Mouse (Mus musculus) heart, adult 8-10 months (tissue): ENCODE results near the gene Vegfb. TPM values are rescaled to one million over a fixed set of nuclear protein-coding genes. Genes with fewer than 3 reads are reported as not detected.
A peak's percentile ranks its signal among the peaks of the same experiment; 100 is the strongest.
"Not testable (repeated sequence)": the region's sequence is repeated elsewhere in the genome, so short reads cannot be mapped to it uniquely, and the experiment has no call there.

ENCODE experiments used
- DNase-seq: peaks from one replicate; pipeline ENCODE4 v3.0.0; 2022; ENCODE audit warnings: low spot score
- total RNA-seq, 4 experiments: library from RNA; stranded (reverse); gene quantifications; 2 replicates each; pipeline ENCODE4 v1.2.4; 2022

Gene Vegfb
- total RNA-seq, 4 experiments from 2014 or later = 488 to 525 (median 495) TPM

GRCm38 (mm10) chr19:6992011-6992858 is 4.8 kb upstream of the Vegfb start, which contains the start of gene Dnajc4:
TSS of gene Dnajc4 (minus strand) at chr19:6992572.
- peak; percentile 97 for DNase-seq

DNA sequence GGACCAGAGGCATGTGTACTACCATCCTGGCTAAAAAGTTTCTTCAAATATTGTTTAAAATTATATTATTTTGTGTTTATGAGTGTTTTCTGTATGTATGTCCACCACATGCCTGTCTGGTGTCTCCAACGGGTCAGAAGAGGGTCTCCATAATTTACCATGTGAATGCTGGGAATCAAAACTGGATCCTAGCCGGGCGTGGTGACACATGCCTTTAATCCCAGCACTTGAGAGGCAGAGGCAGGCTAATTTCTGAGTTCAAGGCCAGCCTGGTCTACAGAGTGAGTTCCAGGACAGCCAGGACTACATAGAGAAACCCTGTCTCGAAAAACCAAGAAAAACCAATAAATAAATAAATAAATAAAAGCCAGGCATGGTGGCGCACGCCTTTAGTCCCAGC is 3.7 kb upstream of the Vegfb start:
- not testable (repeated sequence) for DNase-seq

DNA sequence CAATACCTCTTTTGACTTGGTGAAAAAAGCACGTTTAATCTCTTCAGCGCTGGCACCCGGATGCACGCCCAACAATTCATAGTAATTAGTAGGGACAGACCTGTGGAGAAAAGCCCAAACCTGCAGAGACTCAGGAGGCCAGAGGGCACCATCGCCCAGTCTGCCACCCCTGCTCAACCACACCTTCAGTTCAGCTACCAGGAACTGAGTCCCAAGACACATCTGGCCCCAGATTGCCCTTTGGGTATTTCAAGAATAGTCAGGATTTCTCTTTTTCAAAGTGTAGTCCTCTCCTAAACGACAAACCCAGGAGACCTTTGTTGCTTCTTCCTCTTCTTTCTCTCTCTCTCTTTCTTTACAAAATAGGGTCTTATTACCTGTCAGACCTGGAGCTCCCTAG is 3.3 kb upstream of the Vegfb start:
- no peak for DNase-seq

DNA sequence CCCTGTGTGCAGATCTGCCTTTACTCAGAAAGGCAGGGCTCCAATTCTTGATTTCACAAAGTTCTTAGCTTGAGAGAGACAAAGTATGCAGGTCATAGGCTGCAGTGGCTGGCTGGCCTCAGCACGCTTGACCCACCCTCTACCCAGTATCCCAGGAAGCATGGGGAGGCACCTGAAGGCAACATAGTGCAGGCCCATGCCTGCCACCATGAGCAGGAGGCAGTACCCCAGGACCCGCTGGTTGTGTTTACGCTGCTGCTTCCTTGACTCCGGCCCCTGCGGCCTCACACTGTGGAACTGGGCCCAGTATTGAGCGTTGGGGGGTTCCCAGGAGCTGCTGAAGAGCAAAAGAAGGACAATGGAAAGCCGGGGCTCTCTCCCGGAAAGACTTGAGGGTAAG is 1.8 kb upstream of the Vegfb start:
- DNase-seq = no peak

GRCm38 (mm10) chr19:6987904-6988285 is 444 bp upstream of the Vegfb start:
- DNase-seq = no peak

DNA sequence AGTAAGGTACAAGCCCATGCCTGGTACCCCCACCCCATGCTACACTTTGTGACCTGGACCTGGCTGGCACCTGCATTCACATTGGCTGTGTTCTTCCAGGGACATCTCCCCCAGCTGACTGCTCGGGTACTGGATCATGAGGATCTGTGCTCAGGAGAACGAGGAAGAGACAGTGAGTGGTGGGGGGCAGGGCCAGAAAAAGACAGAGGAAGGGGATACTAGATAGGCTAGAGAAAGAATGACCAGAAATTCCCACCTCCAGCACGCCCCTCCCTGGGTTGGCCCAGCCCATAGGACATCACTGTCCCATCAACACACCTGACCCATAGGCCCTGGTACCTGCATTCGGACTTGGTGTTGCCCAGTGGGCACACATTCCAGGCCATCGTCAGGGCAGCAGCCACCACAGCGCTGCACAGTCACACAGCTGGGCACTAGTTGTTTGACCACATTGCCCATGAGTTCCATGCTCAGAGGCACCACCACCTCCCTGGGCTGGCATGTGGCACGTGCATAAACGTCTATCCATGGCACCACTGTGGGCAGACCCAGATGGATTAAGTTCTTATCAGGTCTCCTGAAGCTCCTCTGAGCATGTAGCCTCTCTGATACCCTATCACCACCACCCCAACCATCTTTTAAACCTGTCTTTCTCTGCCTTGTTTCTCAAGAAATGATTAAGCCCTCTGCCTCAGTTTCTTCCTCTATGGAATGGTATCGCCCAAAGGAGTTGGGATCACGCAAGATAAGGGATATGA is 1.3 kb downstream of the Vegfb start:
- DNase-seq = no peak

GRCm38 (mm10) chr19:6985300-6985699 is 2.2 kb downstream of the Vegfb start:
- DNase-seq = no peak

DNA sequence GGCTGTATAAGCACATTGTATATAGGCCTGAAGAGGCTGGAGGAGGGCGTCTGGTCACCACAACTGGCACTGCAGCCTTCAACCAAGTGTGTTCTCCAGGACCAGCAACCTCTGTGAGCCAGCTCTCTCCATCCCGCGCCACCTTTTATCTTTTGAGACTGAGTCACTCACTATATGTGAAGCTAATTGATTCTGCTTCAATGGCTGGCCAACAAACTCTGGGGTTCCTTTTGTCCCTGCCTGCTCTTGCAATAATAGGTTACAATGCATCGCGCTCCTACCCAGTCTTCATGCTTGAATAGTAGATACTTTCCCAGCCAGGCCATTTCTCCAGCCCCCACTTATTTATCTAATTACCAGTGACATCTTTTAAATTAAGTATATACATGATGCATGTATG is 3.8 kb downstream of the Vegfb start:
- DNase-seq = no peak

GRCm38 (mm10) chr19:6981465-6981864 is 6.0 kb downstream of the Vegfb start:
- DNase-seq = no peak

DNA sequence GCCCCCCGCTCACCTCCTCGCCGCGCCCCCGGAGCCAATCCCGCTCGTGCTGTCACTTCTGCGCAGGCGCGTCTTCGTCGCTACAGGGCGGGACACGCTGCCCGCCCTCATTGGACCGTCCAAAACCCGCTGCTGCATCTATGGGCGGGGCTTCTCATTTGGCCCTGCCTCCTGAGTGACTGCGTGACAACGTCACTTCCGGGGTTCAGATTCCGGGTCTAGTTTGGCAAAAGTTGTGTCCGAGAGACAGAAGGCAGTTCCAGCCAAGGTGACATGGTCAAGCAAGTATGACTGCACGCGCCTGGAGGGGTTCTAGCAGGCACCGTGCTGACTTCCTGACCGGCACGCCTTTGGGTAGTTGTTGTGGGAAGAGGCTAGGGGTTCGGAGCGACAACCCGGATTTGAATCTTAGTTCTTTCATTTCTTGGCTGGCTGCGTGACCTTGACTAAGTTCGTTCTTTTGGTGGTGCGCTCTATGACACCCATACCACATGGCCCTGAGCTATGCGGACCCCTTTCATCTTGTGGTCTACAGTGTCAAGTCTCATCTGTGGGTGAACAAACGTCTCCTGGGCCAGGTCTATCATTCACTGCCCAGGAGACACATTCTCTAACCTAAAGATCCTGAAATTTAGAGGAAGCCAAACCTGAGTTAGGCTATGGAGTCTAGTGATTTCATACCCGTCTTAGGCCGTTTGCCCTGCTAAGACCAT is 6.9 kb downstream of the Vegfb start, which contains the start of gene Fkbp2:
TSS of gene Fkbp2 (minus strand) at position 121 of the 713 bp plus-strand sequence.
- peak; percentile 98 for DNase-seq

- DNase-seq = peak; percentile 99
Observed at GRCm38 (mm10) chr19:6979486-6980380, 7.7 kb downstream of the Vegfb start.

DNA sequence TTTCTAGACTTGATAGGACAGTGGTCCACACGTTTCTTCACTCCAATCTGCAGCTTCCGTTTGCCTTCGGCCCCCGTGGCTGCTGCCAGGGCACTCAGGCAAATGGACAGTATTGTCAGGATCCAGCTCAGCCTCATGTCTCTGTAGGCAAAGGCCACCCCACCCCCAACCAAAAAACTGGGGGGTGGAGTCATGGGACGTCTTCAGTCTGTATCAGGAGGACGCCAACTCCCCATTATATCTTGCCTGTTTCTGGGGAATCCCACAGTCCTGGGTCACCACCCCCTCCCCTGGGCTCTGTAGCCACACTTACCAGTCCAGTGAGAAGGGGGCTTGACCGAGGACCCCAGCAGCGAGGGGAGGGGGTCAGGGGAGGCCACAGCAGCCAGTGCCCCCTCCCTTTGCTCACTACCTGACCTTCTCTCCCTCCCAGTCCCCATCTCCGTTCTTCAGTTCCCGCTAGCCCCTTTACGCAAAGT is 8.4 kb downstream of the Vegfb start:
- DNase-seq = no peak

DNA sequence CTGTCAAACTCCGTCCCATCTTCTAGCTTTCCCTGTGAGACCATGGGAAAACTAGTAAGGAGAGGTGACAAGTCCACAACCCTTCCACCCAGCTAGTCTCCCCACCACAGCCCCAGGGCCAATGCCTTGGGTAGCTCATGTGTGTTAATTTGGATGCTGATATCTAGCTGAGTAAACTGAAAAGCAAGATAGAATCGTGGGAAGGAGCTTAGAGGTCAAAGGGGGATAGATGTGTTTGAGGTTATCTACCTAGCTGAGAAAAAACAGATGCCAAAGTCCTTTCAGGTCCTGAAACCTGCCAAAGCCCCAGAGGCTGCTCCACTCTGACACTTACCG is 8.8 kb downstream of the Vegfb start:
- no peak for DNase-seq

DNA sequence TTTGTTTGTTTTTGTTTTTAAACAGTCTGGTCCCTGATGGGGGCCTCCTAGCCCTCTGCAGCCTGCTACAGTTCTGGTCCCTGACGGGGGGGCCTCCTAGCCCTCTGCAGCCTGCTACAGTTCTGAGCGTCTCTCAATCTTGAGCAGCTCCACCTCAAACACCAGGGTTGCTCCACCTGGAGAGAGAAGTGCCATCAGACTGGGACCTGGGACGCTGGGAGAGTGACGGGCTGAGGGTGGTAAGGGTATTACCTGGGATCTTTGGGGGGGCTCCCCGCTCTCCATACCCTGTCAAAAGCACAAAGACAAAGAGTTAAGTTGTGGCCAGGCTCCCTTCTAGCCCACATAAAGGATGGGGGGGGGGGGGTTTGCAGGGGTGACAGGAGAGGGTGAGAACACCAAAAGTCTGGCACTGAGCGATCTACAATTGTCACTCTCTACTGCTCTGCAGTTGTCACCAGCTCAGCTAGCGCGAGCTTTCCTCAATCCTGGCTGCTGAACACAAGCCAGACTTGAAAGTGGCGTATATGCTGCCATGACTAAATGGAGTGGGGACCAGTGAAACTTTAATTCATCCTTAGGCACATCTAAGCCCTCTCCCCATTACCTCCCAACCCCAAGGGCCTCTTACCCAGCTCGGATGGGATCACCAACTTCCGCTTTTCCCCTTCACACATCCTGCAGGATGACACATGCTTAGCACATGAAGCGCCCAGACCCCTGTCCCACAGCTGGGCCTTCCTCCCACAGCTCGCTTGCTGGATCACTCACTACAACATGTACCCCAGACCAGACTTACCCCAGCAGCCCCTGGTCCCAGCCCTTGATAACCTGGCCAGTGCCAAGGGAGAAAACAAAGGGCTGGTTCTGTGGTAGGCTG is 9.5 kb downstream of the Vegfb start:
- no peak for DNase-seq

GRCm38 (mm10) chr19:6975537-6976521 is 11.6 kb downstream of the Vegfb start, which contains the start of gene Plcb3:
TSS of gene Plcb3 (minus strand) at chr19:6976470.
- DNase-seq = no peak

DNA sequence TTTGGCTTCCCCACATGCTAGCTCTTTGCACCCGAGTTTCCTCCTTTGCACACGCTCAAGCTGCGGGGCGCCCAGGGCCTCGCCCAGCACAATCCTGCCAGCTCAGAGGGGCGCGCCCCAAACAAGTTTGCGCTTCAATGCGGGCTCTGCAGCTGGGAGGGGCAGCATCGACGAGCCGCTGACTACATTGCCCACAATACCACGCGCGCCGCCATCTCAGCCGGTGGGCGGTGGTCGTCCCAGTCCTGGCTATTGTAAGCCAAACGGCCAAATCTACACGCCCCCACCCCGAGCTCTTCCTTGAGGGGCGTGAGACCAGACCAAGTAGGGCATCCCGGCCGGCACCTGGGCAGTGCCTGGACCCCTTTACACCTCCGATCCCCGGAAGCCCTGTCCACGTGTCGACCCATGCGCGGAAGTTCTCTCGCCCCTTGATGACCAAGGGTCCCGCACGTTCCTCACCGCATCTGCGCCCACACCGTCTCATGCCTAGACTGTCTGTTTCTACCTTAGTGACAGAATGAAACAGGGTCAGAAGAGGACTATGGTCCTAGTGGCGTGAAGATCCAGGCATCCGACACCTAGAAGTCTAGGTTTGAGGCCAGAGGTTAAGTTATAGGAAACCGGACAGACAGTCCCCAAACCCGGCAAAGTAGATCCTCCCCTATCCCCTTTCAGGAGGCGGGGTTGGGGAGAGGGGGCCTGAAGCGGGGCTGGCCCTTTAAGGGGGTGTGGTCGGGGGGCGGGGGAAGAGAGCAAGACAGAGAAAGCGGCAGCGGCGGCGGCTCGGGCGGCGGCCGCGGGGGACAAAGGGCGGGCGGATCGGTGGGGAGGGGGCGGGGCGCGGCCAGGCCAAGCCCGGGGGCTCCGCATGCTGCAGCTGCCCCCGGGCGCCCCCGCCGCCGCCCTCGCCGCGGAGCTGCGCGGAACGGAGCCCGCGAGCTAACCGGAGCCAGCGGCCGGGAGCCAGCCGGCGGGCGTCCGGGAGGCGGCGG is 12.9 kb downstream of the Vegfb start, which contains the start of gene Ppp1r14b:
TSS of gene Ppp1r14b (plus strand) at position 758 of the 995 bp plus-strand sequence.
- DNase-seq = peak; percentile 71

GRCm38 (mm10) chr19:6973581-6974190 is 13.8 kb downstream of the Vegfb start:
- DNase-seq = no peak
